Mouse (Mus musculus): ENCODE measurements around the gene Caln1. TPM values are rescaled to one million over a fixed set of nuclear protein-coding genes. Genes with fewer than 3 reads are reported as not detected.

The Caln1 gene
- total and polyA plus RNA-seq, 3 experiments: not detected

DNA sequence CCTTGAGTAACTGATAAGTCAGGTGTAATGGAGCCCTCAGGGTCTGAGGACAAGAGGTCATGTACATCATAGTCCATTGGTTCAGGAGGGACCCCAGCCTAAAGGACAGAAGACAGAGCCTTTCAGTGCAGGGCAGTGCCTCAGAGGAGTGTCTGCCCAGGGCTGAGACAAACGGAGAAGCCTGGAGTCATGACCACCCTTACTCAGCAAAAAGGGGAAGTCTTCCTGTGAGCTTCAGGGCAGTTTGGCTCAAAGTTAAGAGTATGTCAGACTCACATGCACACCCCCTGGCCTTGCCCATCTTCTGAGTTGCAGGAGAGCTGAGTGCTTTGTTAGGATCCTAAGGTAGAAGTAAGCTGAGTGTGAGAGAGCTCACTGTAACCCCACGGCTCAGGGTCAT lies 39.4 kb upstream of the Caln1 start:
- Histone ChIP-seq H3K27ac (ENCODE audit: control insufficient read depth, low read depth, low read length) (no peak overlapping the region), H3K9me3 (replicated peaks; ENCODE audit: insufficient read depth, low read length) (no peaks in the 10 kb centered on the region), H3K9ac (ENCODE audit: control insufficient read depth, low read depth, low read length, poor library complexity, severe bottlenecking) (no peak overlapping the region), H3K4me1 (ENCODE audit: control insufficient read depth in 1 of 2, insufficient read depth in 2 of 2, low read length in 2 of 2) (no peaks in the 10 kb centered on the region), H3K27me3 (ENCODE audit: control insufficient read depth in 1 of 2, insufficient read depth in 2 of 2, low read length in 2 of 2) (no peaks in the 10 kb centered on the region), H3K36me3 (ENCODE audit: control insufficient read depth in 1 of 2, insufficient read depth in 2 of 2, low read length in 2 of 2) (peaks cover 0 to 3% of the 10 kb centered on the region in 2 experiments; a peak in 2 of 4 replicates), H3K4me3 (ENCODE audit: control insufficient read depth in 1 of 2, insufficient read depth in 1 of 2, low read depth in 2 of 2, low read length in 2 of 2) (no peak overlapping the region), H3K79me2 (ENCODE audit: control insufficient read depth, insufficient read depth, low read length, poor library complexity) (no peaks in the 10 kb centered on the region)
- TF ChIP-seq ZNF384 (IDR thresholded peaks at IDR 0.05; ENCODE audit: low read depth, low read length) (no peak), TAL1 (IDR thresholded peaks at IDR 0.05; ENCODE audit: low read length) (no peak), TCF12 (IDR thresholded peaks at IDR 0.05; ENCODE audit: low read depth, low read length) (no peak), USF2 (IDR thresholded peaks at IDR 0.05; ENCODE audit: borderline replicate concordance in 1 of 2, insufficient read depth in 1 of 2, low read depth in 1 of 2, low read length in 2 of 2) (no peak), POLR2A (IDR thresholded peaks at IDR 0.05; ENCODE audit: control insufficient read depth in 1 of 2, insufficient read depth in 1 of 2, low read depth in 1 of 2, low read length in 2 of 2, poor library complexity in 1 of 2) (no peak)
- DNase-seq (ENCODE audit: low read depth, low spot score): peak; percentile 70

DNA sequence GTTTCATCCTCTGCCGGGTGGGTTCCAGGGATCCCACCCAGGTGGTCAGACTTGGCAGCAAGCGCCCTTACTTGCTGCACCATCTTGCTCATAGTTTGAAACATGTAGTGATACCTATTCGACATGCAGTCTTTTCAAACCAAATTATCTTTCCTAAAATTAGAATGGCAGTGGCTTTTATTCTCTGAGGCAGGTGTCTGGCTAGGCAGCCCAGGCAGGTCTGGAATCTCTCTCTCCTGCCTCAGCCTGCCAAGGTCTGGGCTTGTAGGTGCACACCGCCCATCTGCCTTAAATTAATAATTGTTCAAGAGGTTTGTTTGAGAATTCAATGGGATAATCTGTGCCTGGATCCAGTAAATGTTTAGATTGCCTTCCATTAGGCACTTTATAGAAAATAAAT lies 38.5 kb upstream of the Caln1 start:
- Histone ChIP-seq H3K79me2 (ENCODE audit: control insufficient read depth, insufficient read depth, low read length, poor library complexity) (no peaks in the 10 kb centered on the region), H3K36me3 (ENCODE audit: control insufficient read depth in 1 of 2, insufficient read depth in 2 of 2, low read length in 2 of 2) (peaks cover 1 to 3% of the 10 kb centered on the region in 2 experiments; a peak in 3 of 4 replicates), H3K9ac (ENCODE audit: control insufficient read depth, low read depth, low read length, poor library complexity, severe bottlenecking) (no peak overlapping the region), H3K4me1 (ENCODE audit: control insufficient read depth in 1 of 2, insufficient read depth in 2 of 2, low read length in 2 of 2) (no peaks in the 10 kb centered on the region), H3K4me3 (ENCODE audit: control insufficient read depth in 1 of 2, insufficient read depth in 1 of 2, low read depth in 2 of 2, low read length in 2 of 2) (no peak overlapping the region), H3K9me3 (replicated peaks; ENCODE audit: insufficient read depth, low read length) (no peaks in the 10 kb centered on the region), H3K27ac (ENCODE audit: control insufficient read depth, low read depth, low read length) (no peak overlapping the region), H3K27me3 (ENCODE audit: control insufficient read depth in 1 of 2, insufficient read depth in 2 of 2, low read length in 2 of 2) (no peaks in the 10 kb centered on the region)
- TF ChIP-seq RAD21 (IDR thresholded peaks at IDR 0.05; ENCODE audit: low read depth, low read length): no peak
- TF ChIP-seq MYB (IDR thresholded peaks at IDR 0.05; ENCODE audit: low read depth, low read length): no peak
- no peak for TF ChIP-seq MAX (IDR thresholded peaks at IDR 0.05; ENCODE audit: low read length)
- TF ChIP-seq MYC (IDR thresholded peaks at IDR 0.05; ENCODE audit: low read depth, low read length): no peak
- TF ChIP-seq POLR2AphosphoS5 (IDR thresholded peaks at IDR 0.05; ENCODE audit: borderline replicate concordance, low read depth, low read length): no peak
- TF ChIP-seq E2F4 (IDR thresholded peaks at IDR 0.05; ENCODE audit: borderline replicate concordance, low read depth, low read length): no peak
- no peak for TF ChIP-seq CHD1 (IDR thresholded peaks at IDR 0.05; ENCODE audit: low read depth, low read length)
- no peak for TF ChIP-seq MEF2A (IDR thresholded peaks at IDR 0.05; ENCODE audit: extremely low read depth, insufficient replicate concordance, low read depth, low read length, poor library complexity, severe bottlenecking)
- no peak for TF ChIP-seq JUND (IDR thresholded peaks at IDR 0.05; ENCODE audit: low read depth, low read length)
- no peak for TF ChIP-seq NRF1 (IDR thresholded peaks at IDR 0.05; ENCODE audit: insufficient read depth, low read depth, low read length, poor library complexity, severe bottlenecking)
- TF ChIP-seq SIN3A (IDR thresholded peaks at IDR 0.05; ENCODE audit: low read length): no peak
- TF ChIP-seq ZMIZ1 (IDR thresholded peaks at IDR 0.05; ENCODE audit: low read depth, low read length): no peak
- TF ChIP-seq NELFE (IDR thresholded peaks at IDR 0.05; ENCODE audit: low read depth, low read length): no peak
- TF ChIP-seq ZNF384 (IDR thresholded peaks at IDR 0.05; ENCODE audit: low read depth, low read length): no peak
- no peak for TF ChIP-seq TBP (IDR thresholded peaks at IDR 0.05; ENCODE audit: low read depth, low read length)
- DNase-seq (ENCODE audit: low read depth, low spot score): no peak
